ENCODE assay signal across 7 mouse cellular contexts in genomic region chr17:25256140-25256754, GRCm38 (mm10). TPM values are rescaled to one million over a fixed set of nuclear protein-coding genes. Genes with fewer than 3 reads are reported as not detected.
DNase-seq lines count a peak whose midpoint lies in the region; ATAC-seq and TF ChIP-seq lines count a peak whose summit lies in the region.

Gene Baiap3, minus strand, starts transcription at chr17:25256364.

- H3K27ac ChIP-seq in spleen, adult 2 months (ENCODE audit: insufficient read depth, low read length) = no peak within 1 kb of the TSS
- no peak within 1 kb of the TSS for H3K27ac ChIP-seq in embryonic facial prominence, embryonic 12.5 days
- H3K27ac ChIP-seq in midbrain, embryonic 12.5 days (replicated peaks) = no peak within 1 kb of the TSS

- H3K4me2 ChIP-seq in embryonic facial prominence, embryonic 12.5 days (replicated peaks) = peak within 1 kb of the TSS; percentile 64
- H3K4me2 ChIP-seq in midbrain, embryonic 12.5 days (replicated peaks) = peak within 1 kb of the TSS; percentile 48

- peak within 1 kb of the TSS; percentile 31 for H3K9ac ChIP-seq in embryonic facial prominence, embryonic 12.5 days
- peak within 1 kb of the TSS; percentile 39 for H3K9ac ChIP-seq in midbrain, embryonic 12.5 days (replicated peaks)

- peaks cover 5% of the 10 kb centered on the region; the same call in 1 of the 2 replicates for H3K36me3 ChIP-seq in spleen, adult 2 months (ENCODE audit: control insufficient read depth, insufficient read depth, low read length)
- peaks cover 12% of the 10 kb centered on the region for H3K36me3 ChIP-seq in embryonic facial prominence, embryonic 12.5 days
- H3K36me3 ChIP-seq in midbrain, embryonic 12.5 days = peaks cover 15% of the 10 kb centered on the region

- no peak for TF ChIP-seq CTCF in spleen, adult 2 months (IDR thresholded peaks at IDR 0.05; ENCODE audit: extremely low read depth, insufficient read depth, insufficient read length, insufficient replicate concordance)

- H3K4me1 ChIP-seq in spleen, adult 2 months (ENCODE audit: control insufficient read depth, insufficient read depth, insufficient read length) = peaks cover 16% of the 10 kb centered on the region; the same call in 1 of the 2 replicates
- peaks cover 16% of the 10 kb centered on the region for H3K4me1 ChIP-seq in embryonic facial prominence, embryonic 12.5 days
- peaks cover 45% of the 10 kb centered on the region for H3K4me1 ChIP-seq in midbrain, embryonic 12.5 days

- no peak for TF ChIP-seq POLR2A in spleen, adult 2 months (IDR thresholded peaks at IDR 0.05; ENCODE audit: low read depth, low read length)

- ATAC-seq in embryonic facial prominence, embryonic 12.5 days (ENCODE audit: insufficient number of reproducible peaks, insufficient read depth, low FRiP score, low TSS enrichment) = peak; percentile 18; the same call in 1 of the 2 replicates
- ATAC-seq in midbrain, embryonic 12.5 days (ENCODE audit: low FRiP score, low read depth) = peak; percentile 38; the same call in 1 of the 2 replicates
- no peak for ATAC-seq in megakaryocyte-erythroid progenitor cell, adult 5-6 weeks (replicated peaks; ENCODE audit: low FRiP score, low TSS enrichment, poor library complexity, severe bottlenecking)

- peaks cover 12% of the 10 kb centered on the region for H3K27me3 ChIP-seq in spleen, adult 2 months (ENCODE audit: control insufficient read depth, insufficient read depth, low read length)
- H3K27me3 ChIP-seq in embryonic facial prominence, embryonic 12.5 days = peaks cover 39% of the 10 kb centered on the region
- H3K27me3 ChIP-seq in midbrain, embryonic 12.5 days = peaks cover 38% of the 10 kb centered on the region

- no peaks in the 10 kb centered on the region for H3K9me3 ChIP-seq in embryonic facial prominence, embryonic 12.5 days
- no peaks in the 10 kb centered on the region for H3K9me3 ChIP-seq in midbrain, embryonic 12.5 days

- H3K4me3 ChIP-seq in spleen, adult 2 months (ENCODE audit: extremely low read depth, insufficient read depth, insufficient read length) = peak within 1 kb of the TSS; percentile 32; the same call in 1 of the 2 replicates
- peak within 1 kb of the TSS; percentile 36 for H3K4me3 ChIP-seq in embryonic facial prominence, embryonic 12.5 days
- peak within 1 kb of the TSS; percentile 24 for H3K4me3 ChIP-seq in midbrain, embryonic 12.5 days

- no peak for DNase-seq in spleen, adult 2 months (ENCODE audit: low read depth in 1 of 2, low spot score in 2 of 2)
- no peak for DNase-seq in spleen, postnatal 14 days (ENCODE audit: low spot score in 2 of 2)
- peak; percentile 73 for DNase-seq in kidney, postnatal 10 days
- no peak for DNase-seq in B cell, adult 2 months

- 4% methylated on average over 35 of the region's 35 CpGs for WGBS in spleen, adult 2 months
- WGBS in embryonic facial prominence, embryonic 12.5 days = 4% methylated on average over 29 of the region's 35 CpGs
- WGBS in midbrain, embryonic 12.5 days = 6% methylated on average over 31 of the region's 35 CpGs

RNA-seq across cellular contexts. Expression of gene Baiap3, which starts in this region (rescaled TPM):
- 23.1 and 23.8 TPM in 2 replicates for polyA plus RNA-seq in spleen, adult 2 months (2012; rRNA removed)
- polyA plus RNA-seq in embryonic facial prominence, embryonic 12.5 days (2016; fragmentation: Nextera tagmentation; extraction: Ambion mirVana) = 1.5 and 1.9 TPM in 2 replicates
- polyA plus RNA-seq in midbrain, embryonic 12.5 days (2016; fragmentation: Nextera tagmentation; extraction: Ambion mirVana) = 4.2 and 4.6 TPM in 2 replicates
- total RNA-seq in megakaryocyte-erythroid progenitor cell, adult 5-6 weeks (2014; fragmentation: Nextera tagmentation) = 1.4 TPM in 1 of 2 replicates, not detected in the other
- total RNA-seq in megakaryocyte-erythroid progenitor cell, adult 5-6 weeks (2017) = 2.7 TPM in 1 of 2 replicates, not detected in the other
